Mouse (Mus musculus) myocyte (in vitro differentiated cells): ENCODE data around the gene Ptprs.
A peak's percentile ranks its signal among the peaks of the same experiment; 100 is the strongest.

Source experiments
- CEBPB ChIP-seq: IDR thresholded peaks from 2 replicates; pipeline ENCODE4 v1.6.1; 2011; ENCODE audit warnings: mild to moderate bottlenecking, moderate library complexity; ENCODE audit not compliant: poor library complexity, insufficient read depth, severe bottlenecking
- E2F4 ChIP-seq: IDR thresholded peaks from one replicate; pipeline ENCODE4 v1.6.1; 2011; ENCODE audit warnings: mild to moderate bottlenecking, control low read depth, moderate library complexity; ENCODE audit not compliant: insufficient read depth
- MAX ChIP-seq: IDR thresholded peaks from one replicate; pipeline ENCODE4 v1.6.1; 2011; ENCODE audit warnings: low read depth, mild to moderate bottlenecking, control low read depth
- MYOD1 ChIP-seq, 3 experiments: IDR thresholded peaks; one replicate each; pipeline ENCODE4 v1.6.1; 2011; ENCODE audit warnings: control low read depth in 2 of 3, low read depth in 2 of 3, mild to moderate bottlenecking in 2 of 3, moderate library complexity in 1 of 3; ENCODE audit not compliant: insufficient read length in 2 of 3, control insufficient read depth in 1 of 3
- MYOG ChIP-seq, 3 experiments: IDR thresholded peaks; one replicate each; pipeline ENCODE4 v1.6.1; 2011; ENCODE audit warnings: control low read depth in 2 of 3, low read depth in 2 of 3, mild to moderate bottlenecking in 2 of 3; ENCODE audit not compliant: insufficient read length in 2 of 3, control insufficient read depth in 1 of 3, insufficient read depth in 1 of 3
- POLR2A ChIP-seq: IDR thresholded peaks from one replicate; pipeline ENCODE4 v1.6.1; 2011; ENCODE audit warnings: low read depth, mild to moderate bottlenecking, control low read depth, moderate library complexity; ENCODE audit not compliant: insufficient read length
- POLR2AphosphoS2 ChIP-seq: IDR thresholded peaks from one replicate; pipeline ENCODE4 v1.6.1; 2011; ENCODE audit warnings: low read depth, control low read depth; ENCODE audit not compliant: insufficient read length
- REST ChIP-seq: IDR thresholded peaks from one replicate; pipeline ENCODE4 v1.6.1; 2011; ENCODE audit warnings: mild to moderate bottlenecking, control low read depth, moderate library complexity; ENCODE audit not compliant: insufficient read depth, insufficient read length
- TCF12 ChIP-seq: IDR thresholded peaks from one replicate; pipeline ENCODE4 v1.6.1; 2011; ENCODE audit warnings: mild to moderate bottlenecking, control low read depth; ENCODE audit not compliant: poor library complexity, insufficient read depth, severe bottlenecking
- TCF3 ChIP-seq: IDR thresholded peaks from one replicate; pipeline ENCODE4 v1.6.1; 2011; ENCODE audit warnings: low read depth, control low read depth; ENCODE audit not compliant: insufficient read length
- USF1 ChIP-seq: IDR thresholded peaks from one replicate; pipeline ENCODE4 v1.6.1; 2011; ENCODE audit warnings: low read depth, mild to moderate bottlenecking, control low read depth, moderate library complexity

GRCm38 (mm10) chr17:56393889-56394288, 82.4 kb downstream of the Ptprs start:
- TF ChIP-seq POLR2A (no peak), TCF12 (no peak), MAX (no peak), USF1 (no peak), MYOD1 (IDR thresholded peaks at IDR 0.05; ENCODE audit: control insufficient read depth in 1 of 3, insufficient read length in 2 of 3, low read depth in 2 of 3) (peak in 2 of 3 experiments; percentile 22 to 84), POLR2AphosphoS2 (no peak), MYOG (IDR thresholded peaks at IDR 0.05; ENCODE audit: control insufficient read depth in 1 of 3, insufficient read depth in 1 of 3, insufficient read length in 2 of 3, low read depth in 2 of 3) (peak in 2 of 3 experiments; percentile 24 to 75), REST (no peak), E2F4 (no peak), CEBPB (no peak), TCF3 (no peak)
